Mouse (Mus musculus) small intestine, adult 2 months (tissue): ENCODE results near the gene Tm4sf1. TPM values are rescaled to one million over a fixed set of nuclear protein-coding genes. Genes with fewer than 3 reads are reported as not detected.

ENCODE experiments used
- H3K27ac ChIP-seq: fragments of 200-500 bp; 2 replicates; pipeline ENCODE4 v1.5.1; 2012; ENCODE audit warnings: low read depth, low read length, control low read depth, inconsistent platforms; ENCODE audit not compliant: insufficient read depth
- H3K27me3 ChIP-seq: fragments of 200-500 bp; 2 replicates; pipeline ENCODE4 v1.6.1; 2012; ENCODE audit warnings: mild to moderate bottlenecking, moderate library complexity, low read length, inconsistent platforms; ENCODE audit not compliant: control insufficient read depth, insufficient read depth
- H3K36me3 ChIP-seq: fragments of 200-500 bp; 2 replicates; pipeline ENCODE4 v1.6.1; 2012; ENCODE audit warnings: mild to moderate bottlenecking, low read length, control low read depth, inconsistent platforms; ENCODE audit not compliant: control insufficient read depth, insufficient read depth
- H3K4me1 ChIP-seq: fragments of 200-500 bp; 2 replicates; pipeline ENCODE4 v1.6.1; 2012; ENCODE audit warnings: low read length, inconsistent platforms, mixed read lengths; ENCODE audit not compliant: control insufficient read depth, insufficient read depth, insufficient read length
- H3K4me3 ChIP-seq: fragments of 200-500 bp; 2 replicates; pipeline ENCODE4 v1.5.1; 2012; ENCODE audit warnings: low read depth, mild to moderate bottlenecking, control low read depth, inconsistent platforms, low read length, moderate library complexity
- CTCF ChIP-seq: fragments of 200-500 bp; IDR thresholded peaks from 2 replicates; pipeline ENCODE4 v1.5.1; 2012; ENCODE audit warnings: low read depth, mild to moderate bottlenecking, control low read depth, inconsistent platforms, low read length, moderate library complexity, mixed read lengths; ENCODE audit not compliant: insufficient replicate concordance, insufficient read length; ENCODE audit errors: extremely low read depth
- POLR2A ChIP-seq: fragments of 200-500 bp; IDR thresholded peaks from 2 replicates; pipeline ENCODE4 v1.6.1; 2012; ENCODE audit warnings: low read depth, mild to moderate bottlenecking, control low read depth, inconsistent platforms, low read length, moderate library complexity
- WGBS: fragments of 180-500 bp; shearing (Covaris S2); methylation state at CpG from one replicate; pipeline ENCODE4 v1.1.7; 2018; 5-methylcytosine and 5-hydroxymethylcytosine counted together
- polyA plus RNA-seq: library from polyadenylated mRNA; depleted of rRNA; stranded (reverse); fragments of >200 nt; gene quantifications from 2 replicates; pipeline ENCODE4 v1.2.3, GENCODE M21; 2012

Tm4sf1 gene
- polyA plus RNA-seq, 1 experiment: 8.5 TPM

DNA sequence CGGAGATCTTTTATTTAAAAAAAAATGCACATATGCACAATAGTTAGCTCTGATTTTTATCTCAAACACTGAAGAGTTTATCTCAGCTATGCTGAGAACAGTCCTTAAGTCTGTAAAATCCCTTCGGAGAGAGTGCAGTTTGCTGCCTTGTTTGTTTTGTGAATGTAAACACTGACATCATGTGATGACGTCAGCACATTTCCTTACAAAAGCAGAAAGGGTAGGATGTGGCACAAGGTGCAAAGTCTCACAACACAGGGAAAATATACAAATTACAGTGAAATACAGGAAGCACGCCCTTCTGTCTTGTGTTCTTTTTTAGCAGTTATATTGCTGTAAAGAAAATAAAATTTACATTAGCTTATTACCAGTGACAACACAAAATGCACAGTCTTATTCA lies 14.3 kb downstream of the Tm4sf1 start:
- 34% methylated on average over 4 of the region's 4 CpGs for WGBS
- Histone ChIP-seq H3K27me3 (no peaks in the 10 kb centered on the region), H3K36me3 (no peaks in the 10 kb centered on the region), H3K27ac (no peak overlapping the region), H3K4me3 (no peak overlapping the region), H3K4me1 (peaks cover 2% of the 10 kb centered on the region; the same call in 1 of the 2 replicates)
- TF ChIP-seq CTCF (no peak), POLR2A (no peak)

DNA sequence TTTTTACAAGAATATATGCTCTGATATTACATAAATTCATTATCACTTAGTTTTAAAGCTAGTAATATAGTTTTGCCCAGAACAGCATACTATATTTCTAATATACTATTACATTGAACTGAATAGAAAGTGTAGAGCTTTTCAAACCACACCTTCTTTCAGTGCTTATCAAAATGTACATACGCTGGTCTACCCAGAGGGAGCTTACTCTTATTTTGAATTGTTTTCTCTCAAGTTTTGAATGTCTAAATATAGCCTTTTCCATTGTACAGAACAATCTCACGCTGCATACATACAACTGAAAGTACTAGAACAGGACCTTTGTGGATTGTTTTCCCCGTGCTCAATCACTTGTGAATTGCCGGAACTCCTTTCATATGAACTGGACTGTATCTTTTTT lies 23.6 kb downstream of the Tm4sf1 start:
- H3K27me3 ChIP-seq: no peaks in the 10 kb centered on the region
- TF ChIP-seq CTCF (no peak), POLR2A (no peak)
- H3K4me1 ChIP-seq: no peaks in the 10 kb centered on the region
- no peak overlapping the region for H3K27ac ChIP-seq
- no peak overlapping the region for H3K4me3 ChIP-seq
- WGBS: 81% methylated on average over 4 of the region's 4 CpGs
- no peaks in the 10 kb centered on the region for H3K36me3 ChIP-seq

DNA sequence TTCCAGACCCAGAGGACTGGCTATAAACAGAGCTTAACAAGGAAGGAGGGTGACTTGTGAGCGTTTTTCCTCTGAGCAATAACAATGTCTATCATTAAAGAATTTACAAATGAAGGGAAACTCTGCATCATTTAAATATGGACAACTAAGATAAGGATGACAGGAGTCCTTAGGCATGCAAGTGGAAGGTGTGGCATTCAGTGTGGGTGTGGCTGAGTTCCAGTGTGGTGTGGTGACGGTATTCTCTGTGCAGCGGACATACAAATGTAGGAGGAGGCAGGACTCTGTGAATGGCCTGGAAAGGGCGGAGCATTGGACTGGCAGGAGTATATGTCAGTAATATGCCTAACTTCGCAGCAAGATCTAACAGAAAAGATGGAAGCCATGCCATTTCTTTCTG lies 24.3 kb downstream of the Tm4sf1 start:
- TF ChIP-seq POLR2A (no peak), CTCF (no peak)
- H3K27ac ChIP-seq: no peak overlapping the region
- 40% methylated on average over 5 of the region's 5 CpGs for WGBS
- no peaks in the 10 kb centered on the region for H3K4me1 ChIP-seq
- H3K4me3 ChIP-seq: no peak overlapping the region
- H3K27me3 ChIP-seq: no peaks in the 10 kb centered on the region
- H3K36me3 ChIP-seq: no peaks in the 10 kb centered on the region

DNA sequence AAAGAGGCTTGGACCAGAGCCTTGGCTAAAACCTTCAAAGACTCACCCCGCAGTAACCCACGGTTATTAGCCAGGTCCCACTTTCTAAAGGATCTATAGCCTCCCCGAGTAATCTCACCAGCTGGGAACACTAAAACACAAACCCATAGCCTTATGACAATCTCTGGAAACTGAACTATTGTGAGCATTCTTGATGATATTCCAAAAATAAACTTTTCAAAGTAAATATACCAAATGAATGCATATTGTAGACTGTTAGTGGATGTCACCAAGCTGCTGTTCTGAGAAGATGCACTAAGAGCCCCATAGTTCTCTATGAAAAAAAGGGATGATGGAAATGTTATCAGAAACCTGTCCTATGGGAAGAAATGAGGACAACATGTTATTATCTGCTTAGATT lies 25.0 kb downstream of the Tm4sf1 start:
- no peak overlapping the region for H3K4me3 ChIP-seq
- TF ChIP-seq CTCF (no peak), POLR2A (no peak)
- H3K36me3 ChIP-seq: no peaks in the 10 kb centered on the region
- H3K4me1 ChIP-seq: no peaks in the 10 kb centered on the region
- 60% methylated on average over 3 of the region's 3 CpGs for WGBS
- H3K27ac ChIP-seq: no peak overlapping the region
- H3K27me3 ChIP-seq: no peaks in the 10 kb centered on the region

DNA sequence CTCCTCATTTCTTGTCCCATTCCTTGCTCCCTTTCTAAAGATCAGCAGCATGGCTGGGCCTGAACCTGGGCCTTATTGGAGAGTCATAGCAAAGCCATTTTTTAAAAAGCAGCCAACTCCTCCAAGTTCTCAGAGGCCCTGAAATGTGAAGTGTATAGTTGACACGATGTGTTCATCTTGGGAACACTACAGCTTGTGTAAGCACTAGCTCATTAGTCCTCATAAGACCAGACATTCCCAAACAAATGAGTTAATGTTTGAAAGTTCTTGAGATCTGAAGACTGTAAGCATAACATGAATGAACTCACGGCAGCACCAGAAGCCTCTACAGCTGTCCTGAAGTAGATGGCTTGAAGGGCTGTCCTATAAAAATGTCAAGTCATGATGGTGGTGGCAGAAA lies 32.8 kb downstream of the Tm4sf1 start:
- no peaks in the 10 kb centered on the region for H3K4me1 ChIP-seq
- no peaks in the 10 kb centered on the region for H3K27me3 ChIP-seq
- no peak overlapping the region for H3K4me3 ChIP-seq
- H3K27ac ChIP-seq: no peak overlapping the region
- H3K36me3 ChIP-seq: no peaks in the 10 kb centered on the region
- 53% methylated on average over 2 of the region's 2 CpGs for WGBS
- TF ChIP-seq CTCF (no peak), POLR2A (no peak)

DNA sequence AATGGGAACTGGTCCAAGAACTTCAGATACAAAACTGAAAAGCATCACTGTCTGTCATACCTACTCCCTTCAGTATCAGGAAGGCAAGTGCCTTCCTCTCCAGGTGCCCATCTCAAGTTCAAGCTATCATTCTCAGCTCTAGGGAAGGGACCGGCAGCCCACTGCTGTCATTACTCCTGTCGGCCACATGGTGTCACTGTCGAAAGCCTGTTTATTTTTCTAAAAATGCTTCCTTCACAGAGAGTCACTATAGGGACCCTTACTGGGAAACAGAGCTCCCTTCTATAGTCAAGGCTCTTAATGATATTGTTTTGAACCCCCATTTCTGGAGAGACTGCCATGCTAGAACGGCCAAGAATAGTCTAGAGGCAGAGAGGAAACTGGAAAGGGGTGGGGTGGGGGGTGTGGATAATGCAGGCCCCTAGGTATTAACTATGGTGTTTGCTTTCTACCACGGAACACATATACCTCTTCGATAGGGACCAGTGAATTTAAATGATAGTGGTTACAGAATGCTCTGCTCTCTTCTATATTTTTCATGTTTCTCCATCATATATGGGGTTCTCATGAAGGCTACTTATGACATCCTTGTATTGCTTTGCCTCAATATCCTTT lies 34.1 kb downstream of the Tm4sf1 start:
- H3K36me3 ChIP-seq: no peaks in the 10 kb centered on the region
- WGBS: 29% methylated on average over 6 of the region's 6 CpGs

DNA sequence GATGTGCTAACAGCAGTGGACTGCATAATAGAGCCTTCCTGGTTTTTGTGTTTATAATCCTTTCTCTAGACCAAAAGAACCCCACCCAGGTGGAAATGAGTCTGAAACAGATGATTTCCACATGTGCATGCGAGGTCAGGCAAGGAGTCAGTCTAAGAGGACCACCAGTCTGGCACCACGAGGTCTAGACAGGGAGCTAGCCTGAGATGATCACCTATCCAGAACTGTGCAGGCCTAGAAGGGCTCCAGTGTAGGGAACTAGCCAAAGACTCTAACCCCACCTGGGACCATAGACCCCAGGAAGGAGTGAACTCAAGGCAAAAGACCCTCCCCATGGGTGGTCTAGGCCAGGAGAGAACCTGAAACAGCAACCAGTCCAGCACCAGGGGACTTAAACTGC lies 48.7 kb downstream of the Tm4sf1 start:
- 53% methylated on average over 2 of the region's 2 CpGs for WGBS
- no peaks in the 10 kb centered on the region for H3K36me3 ChIP-seq
- H3K27me3 ChIP-seq: no peaks in the 10 kb centered on the region
- H3K4me1 ChIP-seq: no peaks in the 10 kb centered on the region
- H3K27ac ChIP-seq: no peak overlapping the region
- no peak overlapping the region for H3K4me3 ChIP-seq
- TF ChIP-seq POLR2A (no peak), CTCF (no peak)

More for the DNA sequence above, 34.1 kb downstream of the Tm4sf1 start:
- Histone ChIP-seq H3K4me1 (no peaks in the 10 kb centered on the region), H3K27ac (no peak overlapping the region), H3K27me3 (no peaks in the 10 kb centered on the region), H3K4me3 (no peak overlapping the region)
- TF ChIP-seq CTCF (peak; percentile 73; the same call in 1 of the 2 replicates), POLR2A (no peak)
